Mouse (Mus musculus) forebrain, embryonic 11.5 days (tissue): ENCODE results near the gene Olfr1289. TPM values are rescaled to one million over a fixed set of nuclear protein-coding genes. Genes with fewer than 3 reads are reported as not detected.

Source experiments
- polyA plus RNA-seq: library from polyadenylated mRNA; unstranded; fragments of >200 nt; fragmentation: Nextera tagmentation; extraction: Ambion mirVana; gene quantifications from 2 replicates; pipeline ENCODE4 v1.2.1, GENCODE M21; 2014

Gene Olfr1289
- polyA plus RNA-seq, 1 experiment from 2014 or later, result not detected

Other genes starting within 250 kb of the Olfr1289 start
- not detected in 2 replicates for gene Olfr1275, start 245.5 kb upstream of the Olfr1289 start, polyA plus RNA-seq
- not detected in 2 replicates for gene Olfr1276, start 226.3 kb upstream of the Olfr1289 start, polyA plus RNA-seq
- not detected in 2 replicates for gene Olfr1277, start 206.7 kb upstream of the Olfr1289 start, polyA plus RNA-seq
- not detected in 2 replicates for gene Olfr1278, start 190.7 kb upstream of the Olfr1289 start, polyA plus RNA-seq
- gene Olfr1279, start 180.2 kb upstream of the Olfr1289 start, polyA plus RNA-seq, result not detected in 2 replicates
- not detected in 2 replicates for gene Olfr1280, start 166.8 kb upstream of the Olfr1289 start, polyA plus RNA-seq
- not detected in 2 replicates for gene Olfr1281, start 154.3 kb upstream of the Olfr1289 start, polyA plus RNA-seq
- not detected in 2 replicates for gene Olfr1282, start 144.7 kb upstream of the Olfr1289 start, polyA plus RNA-seq
- not detected in 2 replicates for gene Olfr1283, start 114.0 kb upstream of the Olfr1289 start, polyA plus RNA-seq
- not detected in 2 replicates for gene Olfr1284, start 105.3 kb upstream of the Olfr1289 start, polyA plus RNA-seq
- not detected in 2 replicates for gene Olfr1286, start 57.7 kb upstream of the Olfr1289 start, polyA plus RNA-seq
- gene Olfr1287, start 31.7 kb upstream of the Olfr1289 start, polyA plus RNA-seq, result not detected in 2 replicates
- gene Olfr1288, start 6.7 kb upstream of the Olfr1289 start, polyA plus RNA-seq, result not detected in 2 replicates
- not detected in 2 replicates for gene Olfr1290, start 13.0 kb downstream of the Olfr1289 start, polyA plus RNA-seq
- not detected in 2 replicates for gene Olfr1291-ps1, start 16.4 kb downstream of the Olfr1289 start, polyA plus RNA-seq
- gene Olfr1293-ps, start 44.4 kb downstream of the Olfr1289 start, polyA plus RNA-seq, result not detected in 2 replicates
- not detected in 2 replicates for gene Olfr1294, start 59.5 kb downstream of the Olfr1289 start, polyA plus RNA-seq
- gene Olfr1295, start 88.9 kb downstream of the Olfr1289 start, polyA plus RNA-seq, result not detected in 2 replicates
- not detected in 2 replicates for gene Olfr1297, start 145.7 kb downstream of the Olfr1289 start, polyA plus RNA-seq
- not detected in 2 replicates for gene Olfr1298, start 168.4 kb downstream of the Olfr1289 start, polyA plus RNA-seq
- gene Olfr1299, start 180.6 kb downstream of the Olfr1289 start, polyA plus RNA-seq, result not detected in 2 replicates